15 mouse cellular contexts compared by ENCODE assay signal in the genomic region with DNA sequence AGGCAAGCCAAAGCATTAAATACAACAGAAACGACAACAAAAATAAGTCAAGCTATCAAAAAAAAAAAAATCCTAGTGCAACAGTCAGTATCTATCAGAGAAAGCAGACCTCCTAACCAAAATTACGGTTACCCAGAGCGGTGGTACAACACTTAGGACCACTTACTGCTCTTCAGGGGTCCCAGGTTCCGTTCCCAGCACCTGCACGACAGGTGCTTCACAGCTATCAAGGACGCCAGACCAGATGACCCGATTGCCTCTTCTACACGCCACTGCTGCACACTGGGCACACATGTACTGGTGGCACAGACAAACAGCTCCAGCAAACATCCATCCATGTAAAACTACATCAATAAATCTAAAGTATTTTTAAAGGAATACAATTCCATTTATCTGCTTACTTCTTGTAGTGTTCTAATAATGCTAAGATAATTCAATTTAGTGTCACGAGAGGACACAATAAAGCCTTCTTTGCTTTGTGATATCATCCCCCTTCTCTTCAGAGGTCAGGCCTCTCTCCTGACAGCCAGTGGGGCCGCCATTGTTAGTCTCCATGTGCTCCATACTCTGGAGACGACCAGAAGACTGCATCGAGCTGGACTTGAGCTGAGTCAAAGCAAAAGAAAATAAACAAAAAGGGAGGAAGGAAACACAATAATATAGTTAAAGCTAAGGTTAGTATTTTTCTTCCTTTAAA. TPM values are rescaled to one million over a fixed set of nuclear protein-coding genes. Genes with fewer than 3 reads are reported as not detected.
DNase-seq lines count a peak whose midpoint lies in the region; ATAC-seq and TF ChIP-seq lines count a peak whose summit lies in the region.
"Had no signal": no experiment of that assay in that cellular context is flagged by ENCODE, and none has a peak within 500 bp of the region (broad histone marks: within the 10 kb centered on the region; RNA-seq: fewer than 3 reads in every experiment).

No protein-coding gene starts in this region.

- TF ChIP-seq CTCF in lung, embryonic 14.5 days (IDR thresholded peaks at IDR 0.05; ENCODE audit: low read depth) = no peak

- H3K4me2 ChIP-seq in lung, embryonic 14.5 days = peak overlapping the region; percentile 3
- H3K4me2 ChIP-seq in myocyte (ENCODE audit: low read depth) = peak overlapping the region; percentile 19
- no peak overlapping the region for H3K4me2 ChIP-seq in hindbrain, embryonic 14.5 days (replicated peaks)
- H3K4me2 ChIP-seq: hindbrain, embryonic 13.5 days; neural tube, embryonic 12.5 days had no signal

- no peak overlapping the region for H3ac ChIP-seq in myocyte (ENCODE audit: control insufficient read depth, insufficient read length)

- no peaks in the 10 kb centered on the region for H3K27me3 ChIP-seq in lung, embryonic 14.5 days (ENCODE audit: insufficient read depth, low read length)
- no peaks in the 10 kb centered on the region for H3K27me3 ChIP-seq in myocyte (ENCODE audit: control insufficient read depth, insufficient read depth, insufficient read length)
- H3K27me3 ChIP-seq in hindbrain, embryonic 14.5 days (ENCODE audit: control insufficient read depth, insufficient read depth, low read length) = no peaks in the 10 kb centered on the region
- H3K27me3 ChIP-seq: hindbrain, embryonic 13.5 days; neural tube, embryonic 12.5 days had no signal

- DNase-seq in heart, adult 11 months = peak; percentile 91
- no peak for DNase-seq in heart, postnatal 4 days
- DNase-seq in lung, embryonic 14.5 days = no peak
- DNase-seq in lung, postnatal 10 days = no peak
- DNase-seq in hindbrain, embryonic 14.5 days (ENCODE audit: low spot score) = no peak
- no peak for DNase-seq in yolk sac, embryonic 10.5 days (ENCODE audit: low spot score)
- DNase-seq: B cell, adult 2 months; cerebellum, adult 18-20 months; midbrain, embryonic 14.5 days had no signal

- H3K36me3 ChIP-seq in lung, embryonic 14.5 days (ENCODE audit: insufficient read depth) = 0 out of 2 replicates have a peak, but pooled peaks cover 2% of the 10 kb centered on the region
- no peaks in the 10 kb centered on the region for H3K36me3 ChIP-seq in myocyte (ENCODE audit: control insufficient read depth, insufficient read depth)
- no peaks in the 10 kb centered on the region for H3K36me3 ChIP-seq in hindbrain, embryonic 14.5 days (replicated peaks; ENCODE audit: control insufficient read depth, insufficient read depth)
- H3K36me3 ChIP-seq: hindbrain, embryonic 13.5 days; neural tube, embryonic 12.5 days had no signal

- H3K79me2 ChIP-seq in myocyte (ENCODE audit: control insufficient read depth, insufficient read depth) = peaks cover 22% of the 10 kb centered on the region

- H3K9me3 ChIP-seq in lung, embryonic 14.5 days (ENCODE audit: low read depth, low read length) = no peaks in the 10 kb centered on the region
- no peaks in the 10 kb centered on the region for H3K9me3 ChIP-seq in hindbrain, embryonic 14.5 days (ENCODE audit: control insufficient read depth, low read length)
- H3K9me3 ChIP-seq: hindbrain, embryonic 13.5 days; neural tube, embryonic 12.5 days had no signal

- peaks cover 27% of the 10 kb centered on the region for H3K4me1 ChIP-seq in lung, embryonic 14.5 days (ENCODE audit: insufficient read depth)
- peaks cover 21% of the 10 kb centered on the region for H3K4me1 ChIP-seq in hindbrain, embryonic 14.5 days (replicated peaks; ENCODE audit: control insufficient read depth, insufficient read depth, low read length)

- WGBS in lung, embryonic 14.5 days = 73% methylated on average over 12 of the region's 12 CpGs
- WGBS in hindbrain, embryonic 14.5 days = 83% methylated on average over 12 of the region's 12 CpGs

- H3K9ac ChIP-seq in lung, embryonic 14.5 days = no peak overlapping the region
- no peak overlapping the region for H3K9ac ChIP-seq in hindbrain, embryonic 14.5 days
- H3K9ac ChIP-seq: hindbrain, embryonic 13.5 days; neural tube, embryonic 12.5 days had no signal

- H3K4me3 ChIP-seq in lung, embryonic 14.5 days (ENCODE audit: low read depth, low read length) = no peak overlapping the region
- H3K4me3 ChIP-seq in myocyte = no peak overlapping the region
- no peak overlapping the region for H3K4me3 ChIP-seq in hindbrain, embryonic 14.5 days (replicated peaks; ENCODE audit: low read length)
- H3K4me3 ChIP-seq: hindbrain, embryonic 13.5 days; neural tube, embryonic 12.5 days had no signal

- no peak for TF ChIP-seq POLR2A in myocyte (IDR thresholded peaks at IDR 0.05; ENCODE audit: insufficient read length, low read depth)

- no peak for ATAC-seq in lung, embryonic 14.5 days (ENCODE audit: insufficient read depth)
- ATAC-seq in erythroid progenitor cell, adult 5-6 weeks (replicated peaks; ENCODE audit: low FRiP score, poor library complexity, severe bottlenecking) = peak; percentile 27; the same call in 1 of the 2 replicates
- no peak for ATAC-seq in hindbrain, embryonic 14.5 days (ENCODE audit: low FRiP score)
- ATAC-seq: activated CD4-positive, CD25-positive, alpha-beta regulatory T cell, adult 4 months had no signal

- H3K27ac ChIP-seq in lung, embryonic 14.5 days (ENCODE audit: low read depth) = peak overlapping the region; percentile 61
- no peak overlapping the region for H3K27ac ChIP-seq in hindbrain, embryonic 14.5 days
- H3K27ac ChIP-seq: macrophage; neural tube, embryonic 12.5 days had no signal

TF ChIP-seq in myocyte, 11 proteins besides CTCF, POLR2A, EP300 and RAD21:
- no peak for TF ChIP-seq MYOG (IDR thresholded peaks at IDR 0.05; ENCODE audit: control insufficient read depth in 1 of 3, insufficient read depth in 1 of 3, insufficient read length in 2 of 3, low read depth in 2 of 3)
- TF ChIP-seq E2F4 (IDR thresholded peaks at IDR 0.05; ENCODE audit: insufficient read depth) = no peak
- no peak for TF ChIP-seq REST (IDR thresholded peaks at IDR 0.05; ENCODE audit: insufficient read depth, insufficient read length)
- no peak for TF ChIP-seq MYOD1 (IDR thresholded peaks at IDR 0.05; ENCODE audit: control insufficient read depth in 1 of 3, insufficient read length in 2 of 3, low read depth in 2 of 3)
- no peak for TF ChIP-seq SRF (IDR thresholded peaks at IDR 0.05; ENCODE audit: control insufficient read depth, insufficient read length, low read depth)
- TF ChIP-seq TCF3 (IDR thresholded peaks at IDR 0.05; ENCODE audit: insufficient read length, low read depth) = no peak
- no peak for TF ChIP-seq TCF12 (IDR thresholded peaks at IDR 0.05; ENCODE audit: insufficient read depth, poor library complexity, severe bottlenecking)
- no peak for TF ChIP-seq USF1 (IDR thresholded peaks at IDR 0.05; ENCODE audit: low read depth)
- TF ChIP-seq CEBPB (IDR thresholded peaks at IDR 0.05; ENCODE audit: insufficient read depth, poor library complexity, severe bottlenecking) = no peak
- no peak for TF ChIP-seq MAX (IDR thresholded peaks at IDR 0.05; ENCODE audit: low read depth)

RNA-seq across cellular contexts. Expression of gene Gab1, which starts 12.2 kb away (rescaled TPM):
- total RNA-seq in heart, postnatal 4 days (2021) = 10 to 100 TPM; 52.2 to 58.7 TPM
- polyA plus RNA-seq in lung, embryonic 14.5 days (2014; fragmentation: Nextera tagmentation; extraction: Ambion mirVana) = 36.2 and 37.8 TPM in 2 replicates
- total RNA-seq in erythroid progenitor cell, adult 5-6 weeks (2015; ENCODE audit: low replicate concordance) = 19.3 and 25.2 TPM in 2 replicates
- 5.8 and 13.2 TPM in 2 replicates for total RNA-seq in erythroid progenitor cell, adult 5-6 weeks (2017; ENCODE audit: low replicate concordance)
- 3.4 TPM for polyA plus RNA-seq in myocyte (2012; fragmentation: generic; extraction: Trizol)
- 16.3 and 16.6 TPM in 2 replicates for polyA plus RNA-seq in hindbrain, embryonic 14.5 days (2014; fragmentation: Nextera tagmentation; extraction: Ambion mirVana)
